16 mouse cellular contexts compared by ENCODE assay signal in genomic region chr4:66974918-66975317, GRCm38 (mm10).
"Had no signal": no experiment of that assay in that cellular context is flagged by ENCODE, and none has a peak within 500 bp of the region (broad histone marks: within the 10 kb centered on the region; RNA-seq: fewer than 3 reads in every experiment).

No protein-coding gene starts in this region.

- H3K9me3 ChIP-seq: limb, embryonic 15.5 days; liver, embryonic 13.5 days; lung, embryonic 15.5 days; megakaryocyte, embryonic 14.5 days; midbrain, embryonic 15.5 days; neural tube, embryonic 13.5 days; stomach, embryonic 15.5 days had no signal

- H3K4me2 ChIP-seq: limb, embryonic 15.5 days; liver, embryonic 13.5 days; lung, embryonic 15.5 days; midbrain, embryonic 11.5 days; midbrain, embryonic 15.5 days; neural tube, embryonic 13.5 days; stomach, embryonic 15.5 days had no signal

- H3K36me3 ChIP-seq: limb, embryonic 15.5 days; liver, embryonic 13.5 days; lung, embryonic 15.5 days; midbrain, embryonic 15.5 days; neural tube, embryonic 13.5 days; stomach, embryonic 15.5 days had no signal

- DNase-seq: kidney, postnatal 25 days; liver, embryonic 13.5 days; liver, postnatal 0 days; lung, postnatal 14 days; right cerebral cortex, postnatal 14 days; thymus, adult 2 months; thymus, postnatal 25 days had no signal

- H3K9ac ChIP-seq: limb, embryonic 15.5 days; liver, embryonic 13.5 days; liver, postnatal 0 days; lung, embryonic 15.5 days; midbrain, embryonic 15.5 days; neural tube, embryonic 13.5 days; stomach, embryonic 15.5 days had no signal

- H3K4me3 ChIP-seq: left cerebral cortex, adult 2 months; limb, embryonic 15.5 days; liver, embryonic 13.5 days; lung, embryonic 15.5 days; megakaryocyte, embryonic 14.5 days; midbrain, embryonic 15.5 days; neural tube, embryonic 13.5 days; stomach, embryonic 15.5 days had no signal

- ATAC-seq: liver, postnatal 0 days; midbrain, embryonic 15.5 days had no signal

- H3K27ac ChIP-seq: left cerebral cortex, adult 2 months; limb, embryonic 15.5 days; liver, embryonic 13.5 days; lung, embryonic 15.5 days; macrophage; midbrain, embryonic 15.5 days; neural tube, embryonic 13.5 days; stomach, embryonic 15.5 days had no signal

- H3K27me3 ChIP-seq: limb, embryonic 15.5 days; liver, embryonic 13.5 days; lung, embryonic 15.5 days; megakaryocyte, embryonic 14.5 days; midbrain, embryonic 15.5 days; neural tube, embryonic 13.5 days; stomach, embryonic 15.5 days had no signal

- H3K4me1 ChIP-seq: limb, embryonic 15.5 days; liver, embryonic 13.5 days; lung, embryonic 15.5 days; megakaryocyte, embryonic 14.5 days; midbrain, embryonic 15.5 days; neural tube, embryonic 13.5 days; stomach, embryonic 15.5 days had no signal
